Mouse (Mus musculus) testis, adult 2 months (tissue): ENCODE measurements at regions not wholly inside any gene's neighbourhood (a gene's known extent, or its start where the extent isn't known, plus 50 kb on each side); places are given as distances from the start of the nearest gene placed in this dataset.

Experiments used
- CTCF ChIP-seq: fragments of 200-500 bp; IDR thresholded peaks from 2 replicates; pipeline ENCODE4 v1.5.1; 2012; ENCODE audit warnings: low read depth, mild to moderate bottlenecking, inconsistent platforms, low read length, moderate library complexity; ENCODE audit not compliant: control insufficient read depth, insufficient read depth, insufficient replicate concordance
- POLR2A ChIP-seq: fragments of 200-500 bp; IDR thresholded peaks from 2 replicates; pipeline ENCODE4 v1.6.1; 2012; ENCODE audit warnings: low read depth, mild to moderate bottlenecking, inconsistent platforms, low read length, moderate library complexity; ENCODE audit not compliant: control insufficient read depth

DNA sequence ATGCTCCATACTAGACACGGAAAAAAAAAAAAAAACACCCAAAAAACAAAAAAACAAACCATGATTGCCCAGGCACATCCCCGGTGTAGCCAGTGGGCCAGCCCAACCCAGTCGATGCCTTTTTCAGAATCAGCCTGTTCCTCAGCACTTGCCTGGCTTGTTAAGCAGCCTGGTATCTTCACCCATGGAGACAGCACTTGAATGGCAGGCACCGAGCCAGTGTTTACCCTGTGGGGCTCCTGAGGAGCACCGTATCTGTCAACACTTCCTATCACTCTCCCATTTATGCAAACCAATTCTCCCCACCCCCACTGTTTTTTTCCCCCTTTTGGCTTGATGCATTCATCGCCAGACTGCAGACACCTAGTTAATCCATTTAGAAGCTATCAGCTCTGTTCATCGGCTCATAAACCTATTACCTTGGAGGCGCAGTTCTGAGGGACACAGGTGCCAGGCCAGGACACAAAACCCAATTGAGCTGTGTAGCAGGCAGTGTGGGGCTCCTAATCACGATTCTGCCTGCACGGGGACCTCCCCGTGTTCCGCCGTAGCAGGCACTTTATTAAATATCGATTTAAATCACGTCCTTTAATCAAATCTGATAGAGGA lies 537.8 kb downstream of the Ofcc1 start:
- TF ChIP-seq CTCF (no peak), POLR2A (no peak)
